13 mouse cellular contexts compared by ENCODE assay signal in genomic region chr6:24860320-24860719, GRCm38 (mm10). TPM values are rescaled to one million over a fixed set of nuclear protein-coding genes. Genes with fewer than 3 reads are reported as not detected.
A peak's percentile ranks its signal among the peaks of the same experiment; 100 is the strongest.
DNase-seq lines count a peak whose midpoint lies in the region; ATAC-seq and TF ChIP-seq lines count a peak whose summit lies in the region.
"Had no signal": no experiment of that assay in that cellular context is flagged by ENCODE, and none has a peak within 500 bp of the region (broad histone marks: within the 10 kb centered on the region; RNA-seq: fewer than 3 reads in every experiment).

No protein-coding gene starts in this region.

- 0 out of 2 replicates have a peak, but pooled peaks have one; percentile 6 for TF ChIP-seq CTCF in liver, embryonic 14.5 days (IDR thresholded peaks at IDR 0.05; ENCODE audit: low read depth)
- TF ChIP-seq CTCF in lung, adult 2 months (IDR thresholded peaks at IDR 0.05; ENCODE audit: insufficient read depth, low read length) = no peak

- DNase-seq in embryo, embryonic 10 days (ENCODE audit: low spot score) = peak; percentile 11
- no peak for DNase-seq in embryo, embryonic 9.5 days (ENCODE audit: extremely low spot score)
- no peak for DNase-seq in liver, embryonic 14.5 days (ENCODE audit: low read depth in 3 of 3, low spot score in 3 of 3)
- DNase-seq in ES-E14 (ENCODE audit: low read depth, low spot score) = peak; percentile 30
- DNase-seq in kidney, postnatal 14 days = peak; percentile 2
- no peak for DNase-seq in lung, adult 2 months
- DNase-seq: heart, adult 18-20 months had no signal

- H3K4me2 ChIP-seq in liver, embryonic 14.5 days (ENCODE audit: low read depth) = no peak overlapping the region
- H3K4me2 ChIP-seq in liver, embryonic 12.5 days = no peak overlapping the region
- no peak overlapping the region for H3K4me2 ChIP-seq in heart, embryonic 11.5 days
- H3K4me2 ChIP-seq: limb, embryonic 12.5 days; midbrain, embryonic 12.5 days; stomach, embryonic 15.5 days had no signal

- H3K9ac ChIP-seq in liver, embryonic 14.5 days (replicated peaks) = no peak overlapping the region
- H3K9ac ChIP-seq in liver, embryonic 12.5 days = no peak overlapping the region
- H3K9ac ChIP-seq in ES-E14 (ENCODE audit: insufficient read depth, low read depth, low read length, poor library complexity, severe bottlenecking) = no peak overlapping the region
- no peak overlapping the region for H3K9ac ChIP-seq in heart, embryonic 11.5 days (ENCODE audit: low read depth, low read length)
- H3K9ac ChIP-seq: limb, embryonic 12.5 days; midbrain, embryonic 12.5 days; stomach, embryonic 15.5 days had no signal

- H3K36me3 ChIP-seq in liver, embryonic 14.5 days (replicated peaks; ENCODE audit: control insufficient read depth, insufficient read depth, low read depth) = no peaks in the 10 kb centered on the region
- no peaks in the 10 kb centered on the region for H3K36me3 ChIP-seq in liver, embryonic 12.5 days
- H3K36me3 ChIP-seq in ES-E14 (ENCODE audit: control insufficient read depth, insufficient read depth, low read length, poor library complexity, severe bottlenecking) = no peaks in the 10 kb centered on the region
- H3K36me3 ChIP-seq in heart, embryonic 11.5 days (ENCODE audit: control insufficient read depth, insufficient read depth, low read length) = no peaks in the 10 kb centered on the region
- H3K36me3 ChIP-seq: limb, embryonic 12.5 days; midbrain, embryonic 12.5 days; stomach, embryonic 15.5 days had no signal

- H3K9me3 ChIP-seq in liver, embryonic 14.5 days (ENCODE audit: control insufficient read depth, low read length) = no peaks in the 10 kb centered on the region
- no peaks in the 10 kb centered on the region for H3K9me3 ChIP-seq in liver, embryonic 12.5 days (replicated peaks)
- H3K9me3 ChIP-seq in ES-E14 (ENCODE audit: control insufficient read depth, insufficient read depth, low read depth, low read length) = no peaks in the 10 kb centered on the region
- no peaks in the 10 kb centered on the region for H3K9me3 ChIP-seq in heart, embryonic 11.5 days (replicated peaks; ENCODE audit: control insufficient read depth, low read length)
- H3K9me3 ChIP-seq: limb, embryonic 12.5 days; midbrain, embryonic 12.5 days; stomach, embryonic 15.5 days had no signal

- no peaks in the 10 kb centered on the region for H3K27me3 ChIP-seq in liver, embryonic 14.5 days (ENCODE audit: control insufficient read depth, insufficient read depth, low read length)
- H3K27me3 ChIP-seq in liver, embryonic 12.5 days (replicated peaks) = no peaks in the 10 kb centered on the region
- no peaks in the 10 kb centered on the region for H3K27me3 ChIP-seq in heart, embryonic 11.5 days (ENCODE audit: control insufficient read depth, insufficient read depth, low read length)
- H3K27me3 ChIP-seq: limb, embryonic 12.5 days; midbrain, embryonic 12.5 days; stomach, embryonic 15.5 days had no signal

- no peak for TF ChIP-seq POLR2A in lung, adult 2 months (IDR thresholded peaks at IDR 0.05; ENCODE audit: borderline replicate concordance, extremely low read depth, low read depth, low read length)

- WGBS in liver, embryonic 14.5 days (ENCODE audit: insufficient replicate concordance) = 31% methylated on average over 2 of the region's 2 CpGs
- 35% methylated on average over 2 of the region's 2 CpGs for WGBS in liver, embryonic 12.5 days (ENCODE audit: insufficient replicate concordance)
- 41% methylated on average over 2 of the region's 2 CpGs for WGBS in lung, adult 2 months
- 46% methylated on average over 2 of the region's 2 CpGs for WGBS in heart, embryonic 11.5 days (ENCODE audit: insufficient replicate concordance)

- H3K4me3 ChIP-seq in liver, embryonic 14.5 days (ENCODE audit: insufficient read depth in 1 of 2, low read depth in 2 of 2, low read length in 2 of 2) = no peak overlapping the region
- no peak overlapping the region for H3K4me3 ChIP-seq in liver, embryonic 12.5 days
- no peak overlapping the region for H3K4me3 ChIP-seq in ES-E14 (ENCODE audit: insufficient read depth in 1 of 2, low read depth in 1 of 2, low read length in 2 of 2, poor library complexity in 1 of 2, severe bottlenecking in 1 of 2)
- no peak overlapping the region for H3K4me3 ChIP-seq in lung, adult 2 months (replicated peaks; ENCODE audit: extremely low read depth, low read depth, low read length)
- no peak overlapping the region for H3K4me3 ChIP-seq in heart, embryonic 11.5 days (ENCODE audit: low read depth, low read length)
- H3K4me3 ChIP-seq: limb, embryonic 12.5 days; midbrain, embryonic 12.5 days; stomach, embryonic 15.5 days had no signal

- H3K4me1 ChIP-seq in liver, embryonic 14.5 days (replicated peaks; ENCODE audit: control insufficient read depth in 2 of 2, insufficient read depth in 2 of 2, low read length in 1 of 2) = no peaks in the 10 kb centered on the region
- H3K4me1 ChIP-seq in liver, embryonic 12.5 days = no peaks in the 10 kb centered on the region
- no peaks in the 10 kb centered on the region for H3K4me1 ChIP-seq in ES-E14 (ENCODE audit: control insufficient read depth in 2 of 2, insufficient read depth in 2 of 2, low read length in 2 of 2, poor library complexity in 1 of 2)
- no peaks in the 10 kb centered on the region for H3K4me1 ChIP-seq in lung, adult 2 months (ENCODE audit: control insufficient read depth, insufficient read depth, low read length)
- no peaks in the 10 kb centered on the region for H3K4me1 ChIP-seq in heart, embryonic 11.5 days (ENCODE audit: control insufficient read depth, insufficient read depth, low read length)
- H3K4me1 ChIP-seq: limb, embryonic 12.5 days; midbrain, embryonic 12.5 days; stomach, embryonic 15.5 days had no signal

- TF ChIP-seq EP300 in liver, embryonic 14.5 days (IDR thresholded peaks at IDR 0.05; ENCODE audit: low read depth) = no peak

- in situ Hi-C loops in ES-E14 (cut with MboI; ENCODE audit: low sequenced_read_pairs in 2 of 2, unreplicated experiment in 2 of 2) = no loop called here

- no peak for ATAC-seq in liver, embryonic 14.5 days (ENCODE audit: insufficient read depth)
- no peak for ATAC-seq in liver, embryonic 12.5 days
- ATAC-seq in heart, embryonic 11.5 days (replicated peaks; ENCODE audit: insufficient number of reproducible peaks, low FRiP score, low TSS enrichment) = no peak

- H3K27ac ChIP-seq in liver, embryonic 14.5 days = no peak overlapping the region
- H3K27ac ChIP-seq in liver, embryonic 12.5 days = no peak overlapping the region
- no peak overlapping the region for H3K27ac ChIP-seq in ES-E14 (ENCODE audit: insufficient read depth, low read depth, low read length, poor library complexity, severe bottlenecking)
- no peak overlapping the region for H3K27ac ChIP-seq in heart, embryonic 11.5 days (ENCODE audit: low read depth, low read length)
- H3K27ac ChIP-seq: limb, embryonic 12.5 days; midbrain, embryonic 12.5 days; stomach, embryonic 15.5 days had no signal

TF ChIP-seq in ES-E14, 5 proteins besides CTCF, POLR2A, EP300 and RAD21:
- TF ChIP-seq MAFK (IDR thresholded peaks at IDR 0.05; ENCODE audit: insufficient read depth, low read depth, low read length) = no peak
- TF ChIP-seq ZC3H11A (IDR thresholded peaks at IDR 0.05; ENCODE audit: borderline replicate concordance, low read depth, low read length) = no peak
- TF ChIP-seq HCFC1 (IDR thresholded peaks at IDR 0.05; ENCODE audit: borderline replicate concordance, insufficient read depth, low read length) = no peak
- no peak for TF ChIP-seq CHD2 (IDR thresholded peaks at IDR 0.05; ENCODE audit: low read depth, low read length)
- no peak for TF ChIP-seq ZNF384 (IDR thresholded peaks at IDR 0.05; ENCODE audit: low read depth, low read length)

RNA-seq across cellular contexts. Expression of gene Hyal5, which starts 2.5 kb away (rescaled TPM):
- not detected in 2 replicates for polyA plus RNA-seq in liver, embryonic 14.5 days (2012; rRNA removed)
- not detected in 2 replicates for polyA plus RNA-seq in liver, embryonic 14.5 days (2014; fragmentation: Nextera tagmentation; extraction: Ambion mirVana)
- polyA plus RNA-seq in liver, embryonic 12.5 days (2016; fragmentation: Nextera tagmentation; extraction: Ambion mirVana) = not detected in 2 replicates
- not detected in 2 replicates for total RNA-seq in ES-E14 (2012; rRNA removed)
- not detected in 2 replicates for polyA plus RNA-seq in lung, adult 2 months (2012; rRNA removed)
- polyA plus RNA-seq in heart, embryonic 11.5 days (2014; fragmentation: Nextera tagmentation; extraction: Ambion mirVana) = not detected in 2 replicates
- total RNA-seq: heart, adult 18-20 months had no signal
- polyA plus RNA-seq: forebrain, embryonic 11.5 days; limb, embryonic 12.5 days; midbrain, embryonic 12.5 days had no signal

Comparison
In these comparisons a context has a peak if more than half of its experiments do, and no peak if none do; other contexts are left out.
1. DNase-seq: peak in embryo, embryonic 10 days (single experiment), ES-E14 (single experiment) and kidney, postnatal 14 days (single experiment); none in embryo, embryonic 9.5 days (single experiment), liver, embryonic 14.5 days (0 of 3) and lung, adult 2 months (single experiment).